Mouse (Mus musculus) gastrocnemius, postnatal 36 days (tissue): ENCODE results near the gene Btk. TPM values are rescaled to one million over a fixed set of nuclear protein-coding genes. Genes with fewer than 3 reads are reported as not detected.

Experiments
- DNase-seq, 2 experiments: peaks; one replicate each; pipeline ENCODE4 v3.0.0; 2022
- intact Hi-C: fragments of 180-260 bp; cut with DNase I; formaldehyde crosslinking; loops from one replicate; pipeline ENCODE4 v1.15.1; 2025
- total RNA-seq, 2 experiments: library from RNA; stranded (reverse); gene quantifications; 2 replicates each; pipeline ENCODE4 v1.2.3; 2021

The Btk gene
- total RNA-seq, 2 experiments from 2014 or later = 0.15 TPM

DNA sequence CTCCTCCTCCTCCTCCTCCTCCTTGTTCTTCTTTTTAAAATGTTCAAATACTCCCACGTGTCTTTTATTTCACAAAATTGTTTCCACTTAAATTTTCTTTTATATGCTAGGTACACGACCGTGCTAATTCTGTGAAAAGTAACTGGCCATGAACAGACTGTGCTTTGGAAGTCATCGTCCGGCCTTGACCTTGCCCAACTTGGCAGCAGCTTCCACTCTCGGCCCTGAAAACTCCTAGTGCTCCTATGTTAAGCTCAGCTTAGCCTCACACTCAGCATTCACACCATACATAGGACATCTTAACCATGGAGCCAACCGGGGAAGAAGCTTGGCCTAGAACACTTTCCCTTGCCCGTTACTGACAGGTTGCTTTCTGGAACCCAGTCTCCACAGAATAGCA is 82.7 kb downstream of the Btk start:
- intact Hi-C loops = no loop called here
- no peak for DNase-seq

Other genes starting within 250 kb of the Btk start
- 1 to 10 TPM; 3.5 to 5.9 TPM for gene Drp2, start 179.0 kb downstream of the Btk start, total RNA-seq
- not detected for gene Taf7l, start 107.1 kb downstream of the Btk start, total RNA-seq
- gene Timm8a1, start 41.7 kb downstream of the Btk start, total RNA-seq = 10 to 100 TPM in 1 of 2 experiments, 1 to 10 TPM in 1; 9.3 to 13.4 TPM
- gene Rpl36a, start 2.1 kb upstream of the Btk start, total RNA-seq = 100 to 1,000 TPM in 1 of 2 experiments, 10 to 100 TPM in 1; 83.8 to 131 TPM
- gene Gla, start 17.6 kb upstream of the Btk start, total RNA-seq = 1 to 10 TPM; 1.6 TPM
- 10 to 100 TPM; 42.1 to 46.4 TPM for gene Hnrnph2, start 17.6 kb upstream of the Btk start, total RNA-seq
- 10 to 100 TPM in 1 of 2 experiments, 1 to 10 TPM in 1; 8.3 to 13.3 TPM for gene Armcx4, start 102.9 kb upstream of the Btk start, total RNA-seq
- 1 to 10 TPM; 1.7 to 1.9 TPM for gene Armcx1, start 134.4 kb upstream of the Btk start, total RNA-seq
- 1 to 10 TPM; 1.5 to 2.0 TPM for gene Armcx6, start 167.8 kb upstream of the Btk start, total RNA-seq
- gene Armcx3, start 173.0 kb upstream of the Btk start, total RNA-seq = 10 to 100 TPM; 21.9 to 23.4 TPM
- gene Armcx2, start 225.7 kb upstream of the Btk start, total RNA-seq = 1 to 10 TPM; 3.1 to 3.2 TPM